Mouse (Mus musculus): ENCODE measurements at regions not wholly inside any gene's neighbourhood (a gene's known extent, or its start where the extent isn't known, plus 50 kb on each side); places are given as distances from the start of the nearest gene placed in this dataset.

GRCm38 (mm10) chr13:29136231-29136630, 182.7 kb upstream of the Sox4 start:
- no peaks in the 10 kb centered on the region for H3K36me3 ChIP-seq
- 0 out of 2 replicates have a peak, but pooled peaks cover 4% of the 10 kb centered on the region for H3K9me3 ChIP-seq
- WGBS: 81% methylated on average over 2 of the region's 2 CpGs
- H3K27me3 ChIP-seq: no peaks in the 10 kb centered on the region
- no peak overlapping the region for H3K27ac ChIP-seq
- H3K4me1 ChIP-seq: no peaks in the 10 kb centered on the region
- H3K9ac ChIP-seq: no peak overlapping the region
- no peak overlapping the region for H3K4me3 ChIP-seq
- H3K4me2 ChIP-seq (replicated peaks): no peak overlapping the region
- no peak for ATAC-seq (ENCODE audit: low FRiP score, low read depth)

GRCm38 (mm10) chr13:29127499-29127898, 174.0 kb upstream of the Sox4 start:
- Histone ChIP-seq H3K4me1 (no peaks in the 10 kb centered on the region), H3K9me3 (no peaks in the 10 kb centered on the region), H3K27me3 (no peaks in the 10 kb centered on the region), H3K36me3 (no peaks in the 10 kb centered on the region), H3K9ac (no peak overlapping the region), H3K27ac (no peak overlapping the region), H3K4me3 (no peak overlapping the region), H3K4me2 (replicated peaks) (no peak overlapping the region)
- no peak for ATAC-seq (ENCODE audit: low FRiP score, low read depth)

- Histone ChIP-seq H3K27ac (no peak overlapping the region), H3K4me2 (replicated peaks) (no peak overlapping the region), H3K9ac (no peak overlapping the region), H3K27me3 (no peaks in the 10 kb centered on the region), H3K4me1 (no peaks in the 10 kb centered on the region), H3K4me3 (no peak overlapping the region), H3K36me3 (no peaks in the 10 kb centered on the region), H3K9me3 (no peaks in the 10 kb centered on the region)
- no peak for ATAC-seq (ENCODE audit: low FRiP score, low read depth)
- WGBS: 91% methylated on average over 7 of the region's 7 CpGs
Observed at GRCm38 (mm10) chr13:29123477-29123876, 170.0 kb upstream of the Sox4 start.

- no peaks in the 10 kb centered on the region for H3K4me1 ChIP-seq
- H3K9ac ChIP-seq: no peak overlapping the region
- no peak overlapping the region for H3K27ac ChIP-seq
- no peak overlapping the region for H3K4me2 ChIP-seq (replicated peaks)
- 63% methylated on average over 5 of the region's 5 CpGs for WGBS
- no peaks in the 10 kb centered on the region for H3K9me3 ChIP-seq
- no peak overlapping the region for H3K4me3 ChIP-seq
- no peaks in the 10 kb centered on the region for H3K27me3 ChIP-seq
- ATAC-seq (ENCODE audit: low FRiP score, low read depth): no peak
- H3K36me3 ChIP-seq: no peaks in the 10 kb centered on the region
Observed at GRCm38 (mm10) chr13:29121121-29121520, 167.6 kb upstream of the Sox4 start.

- H3K4me1 ChIP-seq: no peaks in the 10 kb centered on the region
- no peak overlapping the region for H3K27ac ChIP-seq
- WGBS: 65% methylated on average over 1 of the region's 1 CpGs
- no peak overlapping the region for H3K4me2 ChIP-seq (replicated peaks)
- H3K27me3 ChIP-seq: no peaks in the 10 kb centered on the region
- H3K4me3 ChIP-seq: no peak overlapping the region
- H3K36me3 ChIP-seq: no peaks in the 10 kb centered on the region
- H3K9me3 ChIP-seq: no peaks in the 10 kb centered on the region
- no peak overlapping the region for H3K9ac ChIP-seq
- ATAC-seq (ENCODE audit: low FRiP score, low read depth): no peak
Observed at GRCm38 (mm10) chr13:29119357-29119756, 165.8 kb upstream of the Sox4 start.

- 87% methylated on average over 3 of the region's 3 CpGs for WGBS
Observed at GRCm38 (mm10) chr13:29114998-29115495, 161.5 kb upstream of the Sox4 start.

GRCm38 (mm10) chr13:29110127-29110526, 156.6 kb upstream of the Sox4 start:
- Histone ChIP-seq H3K4me3 (no peak overlapping the region), H3K9ac (no peak overlapping the region), H3K4me1 (no peaks in the 10 kb centered on the region; the same call in 1 of the 2 replicates), H3K9me3 (0 out of 2 replicates have a peak, but pooled peaks cover 4% of the 10 kb centered on the region), H3K27me3 (no peaks in the 10 kb centered on the region), H3K36me3 (no peaks in the 10 kb centered on the region), H3K4me2 (replicated peaks) (no peak overlapping the region), H3K27ac (no peak overlapping the region)
- 0 out of 2 replicates have a peak, but pooled peaks have one; percentile 48 for ATAC-seq (ENCODE audit: low FRiP score, low read depth)
- WGBS: 40% methylated on average over 5 of the region's 5 CpGs

More at GRCm38 (mm10) chr13:29114998-29115495, 161.5 kb upstream of the Sox4 start:
- no peak overlapping the region for H3K9ac ChIP-seq
- no peaks in the 10 kb centered on the region for H3K27me3 ChIP-seq
- no peaks in the 10 kb centered on the region for H3K4me1 ChIP-seq
- 0 out of 2 replicates have a peak, but pooled peaks cover 4% of the 10 kb centered on the region for H3K9me3 ChIP-seq
- H3K27ac ChIP-seq: no peak overlapping the region
- no peak overlapping the region for H3K4me3 ChIP-seq
- H3K36me3 ChIP-seq: no peaks in the 10 kb centered on the region
- no peak for ATAC-seq (ENCODE audit: low FRiP score, low read depth)
- H3K4me2 ChIP-seq (replicated peaks): no peak overlapping the region

GRCm38 (mm10) chr13:29109064-29109856, 155.7 kb upstream of the Sox4 start:
- Histone ChIP-seq H3K9ac (no peak overlapping the region), H3K27me3 (no peaks in the 10 kb centered on the region), H3K36me3 (no peaks in the 10 kb centered on the region), H3K4me1 (no peaks in the 10 kb centered on the region; the same call in 1 of the 2 replicates), H3K9me3 (0 out of 2 replicates have a peak, but pooled peaks cover 4% of the 10 kb centered on the region), H3K4me2 (replicated peaks) (no peak overlapping the region), H3K4me3 (no peak overlapping the region), H3K27ac (no peak overlapping the region)
- ATAC-seq (ENCODE audit: low FRiP score, low read depth): no peak
- WGBS: 74% methylated on average over 18 of the region's 18 CpGs

- Histone ChIP-seq H3K9me3 (0 out of 2 replicates have a peak, but pooled peaks cover 4% of the 10 kb centered on the region), H3K4me1 (no peaks in the 10 kb centered on the region; the same call in 1 of the 2 replicates), H3K27ac (no peak overlapping the region), H3K36me3 (no peaks in the 10 kb centered on the region), H3K4me3 (no peak overlapping the region), H3K4me2 (replicated peaks) (no peak overlapping the region), H3K27me3 (no peaks in the 10 kb centered on the region), H3K9ac (no peak overlapping the region)
- ATAC-seq (ENCODE audit: low FRiP score, low read depth): no peak
- WGBS: 60% methylated on average over 6 of the region's 6 CpGs
Observed at GRCm38 (mm10) chr13:29108214-29108613, 154.7 kb upstream of the Sox4 start.

- no peaks in the 10 kb centered on the region for H3K36me3 ChIP-seq
- no peak overlapping the region for H3K4me2 ChIP-seq (replicated peaks)
- no peak for ATAC-seq (ENCODE audit: low FRiP score, low read depth)
- 92% methylated on average over 5 of the region's 5 CpGs for WGBS
- 0 out of 2 replicates have a peak, but pooled peaks cover 4% of the 10 kb centered on the region for H3K4me1 ChIP-seq
- H3K27ac ChIP-seq: no peak overlapping the region
- no peaks in the 10 kb centered on the region for H3K9me3 ChIP-seq
- no peaks in the 10 kb centered on the region for H3K27me3 ChIP-seq
- H3K4me3 ChIP-seq: no peak overlapping the region
- H3K9ac ChIP-seq: no peak overlapping the region
Observed at GRCm38 (mm10) chr13:29092166-29092565, 138.7 kb upstream of the Sox4 start.

- no peak overlapping the region for H3K9ac ChIP-seq
- H3K36me3 ChIP-seq: no peaks in the 10 kb centered on the region
- H3K27ac ChIP-seq: no peak overlapping the region
- no peak for ATAC-seq (ENCODE audit: low FRiP score, low read depth)
- 85% methylated on average over 5 of the region's 5 CpGs for WGBS
- H3K4me2 ChIP-seq (replicated peaks): no peak overlapping the region
- no peaks in the 10 kb centered on the region for H3K9me3 ChIP-seq
- H3K27me3 ChIP-seq: no peaks in the 10 kb centered on the region
- no peaks in the 10 kb centered on the region for H3K4me1 ChIP-seq
- H3K4me3 ChIP-seq: no peak overlapping the region
Observed at GRCm38 (mm10) chr13:29086854-29087253, 133.3 kb upstream of the Sox4 start.

GRCm38 (mm10) chr13:29081064-29081463, 127.6 kb upstream of the Sox4 start:
- ATAC-seq (ENCODE audit: low FRiP score, low read depth): no peak
- H3K27me3 ChIP-seq: no peaks in the 10 kb centered on the region
- peaks cover 9% of the 10 kb centered on the region for H3K4me1 ChIP-seq
- H3K4me2 ChIP-seq (replicated peaks): no peak overlapping the region
- no peaks in the 10 kb centered on the region for H3K36me3 ChIP-seq
- H3K9me3 ChIP-seq: no peaks in the 10 kb centered on the region
- H3K4me3 ChIP-seq: no peak overlapping the region
- no peak overlapping the region for H3K9ac ChIP-seq
- H3K27ac ChIP-seq: no peak overlapping the region
- 22% methylated on average over 2 of the region's 2 CpGs for WGBS
